Mouse (Mus musculus): Measurements from ENCODE around the gene Vmn1r103. TPM values are rescaled to one million over a fixed set of nuclear protein-coding genes. Genes with fewer than 3 reads are reported as not detected.
"Not testable (repeated sequence)": the region's sequence is repeated elsewhere in the genome, so short reads cannot be mapped to it uniquely, and the experiment has no call there.

The Vmn1r103 gene
- not detected in 2 replicates for polyA plus RNA-seq (2015; fragmentation: Nextera tagmentation; extraction: Ambion mirVana)

- no CpG with 5 or more reads among the region's 3 CpGs for WGBS
- ATAC-seq (ENCODE audit: insufficient read depth, low FRiP score), result not testable (repeated sequence)
These were observed at the start of gene Vmn1r103 for GRCm38 (mm10) chr7:20510434-20510833. TSS of gene Vmn1r103 (minus strand) at chr7:20510534.

GRCm38 (mm10) chr7:20545657-20546056 lies 35.3 kb upstream of the Vmn1r103 start, which contains the start of gene Gm5726:
TSS of gene Gm5726 (minus strand) at chr7:20545757.
- not testable (repeated sequence) for H3K9me3 ChIP-seq (replicated peaks; ENCODE audit: control insufficient read depth, low read length); H3K9ac ChIP-seq (ENCODE audit: low read length); H3K4me3 ChIP-seq (replicated peaks; ENCODE audit: low read length); H3K27me3 ChIP-seq (ENCODE audit: control insufficient read depth, insufficient read depth, low read length); H3K36me3 ChIP-seq (ENCODE audit: control insufficient read depth, insufficient read depth, low read length); H3K4me2 ChIP-seq (ENCODE audit: low read depth, low read length); ATAC-seq (ENCODE audit: insufficient read depth, low FRiP score); H3K27ac ChIP-seq (ENCODE audit: low read length); H3K4me1 ChIP-seq (ENCODE audit: control insufficient read depth, insufficient read depth, low read length)
- no CpG with 5 or more reads among the region's 1 CpGs for WGBS

More at GRCm38 (mm10) chr7:20510434-20510833, at the start of gene Vmn1r103:
- H3K27me3 ChIP-seq (ENCODE audit: control insufficient read depth, insufficient read depth, low read length); H3K4me3 ChIP-seq (replicated peaks; ENCODE audit: low read length); H3K4me2 ChIP-seq (ENCODE audit: low read depth, low read length); H3K4me1 ChIP-seq (ENCODE audit: control insufficient read depth, insufficient read depth, low read length); H3K27ac ChIP-seq (ENCODE audit: low read length); H3K36me3 ChIP-seq (ENCODE audit: control insufficient read depth, insufficient read depth, low read length); H3K9ac ChIP-seq (ENCODE audit: low read length); H3K9me3 ChIP-seq (replicated peaks; ENCODE audit: control insufficient read depth, low read length): not testable (repeated sequence)

GRCm38 (mm10) chr7:20533537-20533936 lies 23.2 kb upstream of the Vmn1r103 start, which contains the start of gene Vmn1r104:
TSS of gene Vmn1r104 (plus strand) at chr7:20533837.
- H3K36me3 ChIP-seq (ENCODE audit: control insufficient read depth, insufficient read depth, low read length); H3K4me3 ChIP-seq (replicated peaks; ENCODE audit: low read length); H3K4me1 ChIP-seq (ENCODE audit: control insufficient read depth, insufficient read depth, low read length); H3K27me3 ChIP-seq (ENCODE audit: control insufficient read depth, insufficient read depth, low read length); H3K27ac ChIP-seq (ENCODE audit: low read length); H3K9ac ChIP-seq (ENCODE audit: low read length); ATAC-seq (ENCODE audit: insufficient read depth, low FRiP score); H3K4me2 ChIP-seq (ENCODE audit: low read depth, low read length); H3K9me3 ChIP-seq (replicated peaks; ENCODE audit: control insufficient read depth, low read length): not testable (repeated sequence)
- no CpG with 5 or more reads among the region's 3 CpGs for WGBS

- not testable (repeated sequence) for H3K9ac ChIP-seq (ENCODE audit: low read length); H3K27ac ChIP-seq (ENCODE audit: low read length); H3K4me3 ChIP-seq (replicated peaks; ENCODE audit: low read length); H3K27me3 ChIP-seq (ENCODE audit: control insufficient read depth, insufficient read depth, low read length); H3K4me2 ChIP-seq (ENCODE audit: low read depth, low read length); H3K9me3 ChIP-seq (replicated peaks; ENCODE audit: control insufficient read depth, low read length); ATAC-seq (ENCODE audit: insufficient read depth, low FRiP score); H3K4me1 ChIP-seq (ENCODE audit: control insufficient read depth, insufficient read depth, low read length); H3K36me3 ChIP-seq (ENCODE audit: control insufficient read depth, insufficient read depth, low read length)
- WGBS, result no CpG with 5 or more reads among the region's 5 CpGs
These were observed 35.5 kb downstream of the Vmn1r103 start, which contains the start of gene Gm10670 for GRCm38 (mm10) chr7:20474825-20475224. TSS of gene Gm10670 (minus strand) at chr7:20474925.

Other genes with a start within 250 kb of the Vmn1r103 start
- gene Gm5890, start 247.7 kb downstream of the Vmn1r103 start, polyA plus RNA-seq (2015; fragmentation: Nextera tagmentation; extraction: Ambion mirVana), result not detected in 2 replicates
- not detected in 2 replicates for gene Gm4133, start 176.5 kb downstream of the Vmn1r103 start, polyA plus RNA-seq (2015; fragmentation: Nextera tagmentation; extraction: Ambion mirVana)
- gene Gm5728, start 135.1 kb downstream of the Vmn1r103 start, polyA plus RNA-seq (2015; fragmentation: Nextera tagmentation; extraction: Ambion mirVana), result not detected in 2 replicates
- gene Vmn1r100, start 92.6 kb downstream of the Vmn1r103 start, polyA plus RNA-seq (2015; fragmentation: Nextera tagmentation; extraction: Ambion mirVana), result not detected in 2 replicates
- gene Vmn1r101, start 67.9 kb downstream of the Vmn1r103 start, polyA plus RNA-seq (2015; fragmentation: Nextera tagmentation; extraction: Ambion mirVana), result not detected in 2 replicates
- gene Gm10670, start 35.6 kb downstream of the Vmn1r103 start, polyA plus RNA-seq (2015; fragmentation: Nextera tagmentation; extraction: Ambion mirVana), result not detected in 2 replicates
- not detected in 2 replicates for gene Vmn1r104, start 23.3 kb upstream of the Vmn1r103 start, polyA plus RNA-seq (2015; fragmentation: Nextera tagmentation; extraction: Ambion mirVana)
- not detected in 2 replicates for gene Gm5726, start 35.2 kb upstream of the Vmn1r103 start, polyA plus RNA-seq (2015; fragmentation: Nextera tagmentation; extraction: Ambion mirVana)
- gene Gm4141, start 65.7 kb upstream of the Vmn1r103 start, polyA plus RNA-seq (2015; fragmentation: Nextera tagmentation; extraction: Ambion mirVana), result not detected in 2 replicates
- not detected in 2 replicates for gene Gm4513, start 88.5 kb upstream of the Vmn1r103 start, polyA plus RNA-seq (2015; fragmentation: Nextera tagmentation; extraction: Ambion mirVana)
- gene Vmn1r107, start 158.4 kb upstream of the Vmn1r103 start, polyA plus RNA-seq (2015; fragmentation: Nextera tagmentation; extraction: Ambion mirVana), result not detected in 2 replicates
- not detected in 2 replicates for gene Vmn1r111, start 192.7 kb upstream of the Vmn1r103 start, polyA plus RNA-seq (2015; fragmentation: Nextera tagmentation; extraction: Ambion mirVana)
- not detected in 2 replicates for gene Gm10668, start 220.1 kb upstream of the Vmn1r103 start, polyA plus RNA-seq (2015; fragmentation: Nextera tagmentation; extraction: Ambion mirVana)

All from stomach, embryonic 16.5 days (tissue).